Mouse (Mus musculus) heart, adult 2 months (tissue): ENCODE data around the gene Igfbp4.

Source experiments
- CTCF ChIP-seq: fragments of 200-600 bp; IDR thresholded peaks from 2 replicates; pipeline ENCODE4 v1.8.1; 2022; ENCODE audit warnings: antibody characterized with exemption, mild to moderate bottlenecking, moderate library complexity
- EP300 ChIP-seq: fragments of 200-500 bp; IDR thresholded peaks from 2 replicates; pipeline ENCODE4 v1.6.1; 2011; ENCODE audit warnings: low read depth, low read length, control low read depth; ENCODE audit not compliant: insufficient read depth
- POLR2A ChIP-seq: fragments of 200-500 bp; IDR thresholded peaks from 2 replicates; pipeline ENCODE4 v1.6.1; 2011; ENCODE audit warnings: mild to moderate bottlenecking, low read depth, low read length, control low read depth; ENCODE audit not compliant: insufficient read depth

GRCm38 (mm10) chr11:99091666-99092065 is 50.6 kb downstream of the Igfbp4 start:
- TF ChIP-seq CTCF = no peak
- no peak for TF ChIP-seq EP300
- no peak for TF ChIP-seq POLR2A
